Mouse (Mus musculus): Measurements from ENCODE around the gene 1700109H08Rik. TPM values are rescaled to one million over a fixed set of nuclear protein-coding genes. Genes with fewer than 3 reads are reported as not detected.

The 1700109H08Rik gene
- polyA plus RNA-seq, 1 experiment from 2014 or later, result 2.9 TPM

Other genes starting within 250 kb of the 1700109H08Rik start
- 23.1 and 31.3 TPM in 2 replicates for gene Cdk6, start 230.1 kb upstream of the 1700109H08Rik start, polyA plus RNA-seq (2014; fragmentation: Nextera tagmentation; extraction: Ambion mirVana)
- 19.3 and 25.1 TPM in 2 replicates for gene Fam133b, start 27.7 kb upstream of the 1700109H08Rik start, polyA plus RNA-seq (2014; fragmentation: Nextera tagmentation; extraction: Ambion mirVana)
- gene Pex1, start 24.5 kb downstream of the 1700109H08Rik start, polyA plus RNA-seq (2014; fragmentation: Nextera tagmentation; extraction: Ambion mirVana), result 9.7 and 13.2 TPM in 2 replicates
- gene Rbm48, start 25.0 kb downstream of the 1700109H08Rik start, polyA plus RNA-seq (2014; fragmentation: Nextera tagmentation; extraction: Ambion mirVana), result 10.5 and 10.7 TPM in 2 replicates
- gene Tmbim7, start 79.6 kb downstream of the 1700109H08Rik start, polyA plus RNA-seq (2014; fragmentation: Nextera tagmentation; extraction: Ambion mirVana), result not detected in 2 replicates
- 57.9 and 62.1 TPM in 2 replicates for gene Gatad1, start 85.6 kb downstream of the 1700109H08Rik start, polyA plus RNA-seq (2014; fragmentation: Nextera tagmentation; extraction: Ambion mirVana)
- 9.8 and 10.5 TPM in 2 replicates for gene Ankib1, start 231.4 kb downstream of the 1700109H08Rik start, polyA plus RNA-seq (2014; fragmentation: Nextera tagmentation; extraction: Ambion mirVana)
- 43.7 and 44.4 TPM in 2 replicates for gene Krit1, start 231.6 kb downstream of the 1700109H08Rik start, polyA plus RNA-seq (2014; fragmentation: Nextera tagmentation; extraction: Ambion mirVana)